Mouse (Mus musculus): ENCODE data around the gene Dagla.
A peak's percentile ranks its signal among the peaks of the same experiment; 100 is the strongest.

Dagla gene

DNA sequence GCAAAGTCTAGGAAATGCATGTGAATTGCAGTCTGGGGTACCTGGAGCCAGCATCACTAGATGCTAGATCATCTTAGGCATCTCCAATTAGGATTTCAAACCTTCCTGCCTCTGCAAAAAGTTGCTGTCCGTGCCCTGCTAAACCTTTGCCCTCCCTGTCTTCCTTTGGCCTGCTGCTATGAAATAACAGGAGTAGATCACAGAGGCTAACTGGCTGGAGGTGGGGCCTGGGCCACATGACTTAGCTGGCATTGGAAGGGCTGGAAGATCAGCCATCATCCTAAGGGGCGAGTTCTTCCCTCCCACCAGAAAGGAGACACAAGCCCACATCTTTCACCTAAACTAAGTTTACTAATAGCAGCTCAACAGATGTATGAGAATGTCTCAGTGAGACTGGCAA, 4.3 kb upstream of the Dagla start:
- DNase-seq (ENCODE audit: extremely low spot score, low read depth, low spot score), result no peak

- no peak for DNase-seq (ENCODE audit: extremely low spot score, low read depth, low spot score)
Measured at GRCm38 (mm10) chr19:10307941-10308340, 3.3 kb upstream of the Dagla start.

GRCm38 (mm10) chr19:10307351-10307750, 2.7 kb upstream of the Dagla start:
- no peak for DNase-seq (ENCODE audit: extremely low spot score, low read depth, low spot score)

- no peak for DNase-seq (ENCODE audit: extremely low spot score, low read depth, low spot score)
Measured at GRCm38 (mm10) chr19:10306521-10307243, 2.0 kb upstream of the Dagla start.

- DNase-seq (ENCODE audit: extremely low spot score, low read depth, low spot score), result no peak
Measured at GRCm38 (mm10) chr19:10305640-10306039, 963 bp upstream of the Dagla start.

DNA sequence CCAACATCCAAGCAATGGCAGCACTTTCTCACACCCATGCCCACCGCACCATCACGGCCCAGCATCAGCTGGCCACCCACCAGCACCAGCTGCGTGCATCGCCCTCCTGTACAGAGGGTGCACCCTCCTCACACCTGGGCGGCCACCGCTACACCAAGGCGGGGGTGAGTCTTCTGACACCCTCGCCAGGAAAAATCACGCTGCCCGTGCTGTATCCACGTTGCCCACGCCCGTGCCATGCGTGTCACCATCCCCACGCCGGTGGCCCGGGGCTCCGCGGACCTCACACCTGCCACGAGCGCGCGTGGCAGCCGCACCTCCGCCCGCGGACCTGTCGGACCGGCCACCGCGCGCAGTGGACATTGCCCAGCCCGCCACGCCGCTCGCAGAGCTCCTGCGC, 282 bp downstream of the Dagla start:
- DNase-seq (ENCODE audit: extremely low spot score, low read depth, low spot score), result no peak

DNA sequence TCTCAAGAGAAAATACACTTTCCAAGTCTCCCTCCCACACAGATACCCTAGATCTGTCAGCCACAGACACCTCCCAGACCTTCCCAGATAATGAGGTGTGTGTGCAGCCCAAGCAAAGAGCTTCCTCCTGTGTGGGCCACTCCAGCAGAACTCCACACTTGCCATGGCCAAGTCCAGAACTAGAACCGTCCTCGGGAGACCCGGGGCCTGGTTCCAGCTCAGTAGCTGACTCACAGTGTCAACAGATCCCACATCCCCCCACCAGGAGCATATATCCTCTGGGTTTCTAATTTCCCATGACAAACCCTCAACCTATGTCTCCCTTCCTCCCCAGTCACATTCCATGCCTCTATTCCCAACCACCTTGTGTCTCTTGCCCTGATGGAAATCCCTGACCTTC, 1.8 kb downstream of the Dagla start:
- no peak for DNase-seq (ENCODE audit: extremely low spot score, low read depth, low spot score)

DNA sequence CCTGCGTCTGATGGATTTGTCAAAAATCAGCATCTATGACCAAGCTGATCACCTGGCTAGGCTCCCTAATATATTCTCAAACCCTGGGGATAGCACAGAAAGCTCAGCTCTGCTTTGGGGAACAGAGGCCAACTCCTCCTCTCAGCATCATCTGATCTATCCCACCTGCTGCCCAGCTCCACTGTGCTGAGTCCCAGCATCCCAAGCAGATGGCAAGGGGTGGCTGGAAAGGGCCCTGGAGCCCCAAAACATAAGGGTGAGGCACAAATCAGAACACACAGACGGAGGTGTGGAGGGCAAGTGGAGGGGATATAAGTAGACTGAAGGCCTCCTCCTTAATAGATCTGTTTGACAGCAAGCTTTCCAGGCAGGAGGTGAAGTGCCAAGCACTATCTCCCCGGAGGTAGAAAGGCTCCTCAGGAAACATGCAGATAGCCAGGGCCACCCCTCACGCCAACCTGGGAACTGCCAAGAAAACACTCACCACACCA, 2.8 kb downstream of the Dagla start:
- no peak for DNase-seq (ENCODE audit: extremely low spot score, low read depth, low spot score)

DNA sequence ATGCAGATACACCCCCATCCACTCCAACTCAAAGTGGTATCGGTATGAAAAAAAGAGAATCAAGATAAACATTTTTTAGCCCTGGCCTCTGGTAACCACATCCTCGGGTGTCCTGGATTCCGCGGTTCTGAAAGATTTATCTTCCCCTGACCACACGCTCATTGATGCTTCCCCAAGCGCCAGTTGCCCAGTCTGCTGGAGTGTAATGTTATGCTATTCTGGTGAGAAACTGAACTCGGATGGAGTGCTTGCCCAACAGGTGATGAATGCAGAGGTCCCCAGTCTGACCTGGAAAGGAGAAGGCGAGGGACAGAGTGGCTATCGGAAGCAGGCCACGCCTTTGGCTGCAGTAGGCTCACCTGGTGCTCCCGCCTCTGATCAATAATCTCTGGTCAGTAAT, 3.4 kb downstream of the Dagla start:
- no peak for DNase-seq (ENCODE audit: extremely low spot score, low read depth, low spot score)

DNA sequence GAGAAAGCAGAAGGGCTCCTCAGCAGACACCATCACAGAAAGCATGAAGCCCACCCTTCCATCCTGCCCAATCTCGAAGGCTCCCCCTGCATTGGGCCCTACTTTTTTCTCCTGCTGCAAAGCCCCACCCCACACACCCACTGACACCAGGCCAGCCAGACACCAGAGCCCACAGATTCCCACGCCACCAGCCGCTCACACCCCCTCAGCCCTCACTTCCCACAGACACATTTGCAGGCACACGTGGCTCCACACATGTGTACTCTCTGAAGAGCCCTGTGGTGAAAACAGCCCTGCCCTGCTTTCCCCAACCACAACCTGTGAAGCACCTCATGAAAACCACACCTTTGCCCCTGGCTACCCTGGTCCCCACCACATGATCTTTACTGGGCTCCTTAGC, 3.9 kb downstream of the Dagla start:
- DNase-seq (ENCODE audit: extremely low spot score, low read depth, low spot score), result no peak

DNA sequence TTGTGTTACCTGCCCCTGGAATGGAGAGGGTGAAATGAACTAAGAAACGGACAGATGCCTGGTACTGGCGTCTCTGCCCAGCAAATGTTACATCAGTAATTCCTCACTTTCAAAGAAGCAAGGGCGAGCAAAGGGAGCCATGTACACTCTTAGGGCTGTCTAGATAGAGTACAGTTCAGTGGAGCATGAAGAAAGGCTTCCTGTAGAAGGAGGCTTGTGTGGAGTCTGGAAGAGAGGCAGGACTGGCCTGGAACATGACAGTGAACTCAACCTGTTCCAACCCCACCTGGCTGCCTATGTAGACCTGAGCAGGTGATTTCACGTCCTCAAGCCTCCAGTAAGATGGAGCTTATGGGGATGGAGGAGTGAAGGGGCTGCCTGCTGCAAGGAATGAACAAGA, 6.4 kb downstream of the Dagla start:
- DNase-seq (ENCODE audit: extremely low spot score, low read depth, low spot score), result no peak

GRCm38 (mm10) chr19:10297041-10297503, 7.6 kb downstream of the Dagla start:
- DNase-seq (ENCODE audit: extremely low spot score, low read depth, low spot score), result no peak

DNA sequence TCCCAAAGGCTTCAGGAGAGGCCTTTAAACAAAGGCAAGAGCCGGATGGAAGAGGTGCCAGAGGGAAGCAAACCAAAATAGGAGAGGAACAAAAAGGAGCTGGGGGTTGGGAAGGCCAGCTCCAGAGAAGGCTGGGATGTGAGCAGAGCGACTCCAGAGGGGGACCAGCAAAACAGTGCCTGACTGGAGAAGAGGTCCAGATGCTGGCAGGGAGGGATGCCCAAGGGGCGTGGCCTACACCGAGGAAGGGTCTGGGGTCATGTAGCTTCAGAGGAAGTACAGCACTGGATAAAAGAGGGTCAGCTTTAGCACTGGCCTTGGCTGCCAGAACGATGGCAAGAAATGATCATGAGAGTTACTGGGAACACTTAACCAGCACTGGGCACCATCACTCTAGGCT, 8.4 kb downstream of the Dagla start:
- no peak for DNase-seq (ENCODE audit: extremely low spot score, low read depth, low spot score)

- peak; percentile 50 for DNase-seq (ENCODE audit: extremely low spot score, low read depth, low spot score)
Measured at GRCm38 (mm10) chr19:10294631-10295562, 9.8 kb downstream of the Dagla start.

DNA sequence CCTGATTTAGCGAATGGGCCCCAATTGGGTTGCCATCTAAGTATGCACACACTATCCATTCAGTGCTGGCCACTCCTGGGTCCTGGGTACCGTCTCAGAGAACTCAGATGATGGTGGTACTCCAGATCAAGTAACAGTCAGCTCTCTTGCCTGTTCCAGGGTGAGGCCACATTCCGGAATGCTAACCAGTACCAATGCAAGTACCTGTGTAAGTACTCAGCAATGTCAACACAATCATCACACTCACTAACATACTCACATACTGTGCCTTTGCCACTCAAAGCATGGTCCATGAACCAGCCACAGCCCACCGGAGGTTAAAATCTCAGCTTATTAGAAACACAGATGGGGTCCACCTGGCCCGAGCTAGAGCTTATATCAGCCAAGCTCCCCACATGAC, 10.7 kb downstream of the Dagla start:
- DNase-seq (ENCODE audit: extremely low spot score, low read depth, low spot score), result no peak

- DNase-seq (ENCODE audit: extremely low spot score, low read depth, low spot score), result no peak
Measured at GRCm38 (mm10) chr19:10291896-10292490, 12.7 kb downstream of the Dagla start.

DNA sequence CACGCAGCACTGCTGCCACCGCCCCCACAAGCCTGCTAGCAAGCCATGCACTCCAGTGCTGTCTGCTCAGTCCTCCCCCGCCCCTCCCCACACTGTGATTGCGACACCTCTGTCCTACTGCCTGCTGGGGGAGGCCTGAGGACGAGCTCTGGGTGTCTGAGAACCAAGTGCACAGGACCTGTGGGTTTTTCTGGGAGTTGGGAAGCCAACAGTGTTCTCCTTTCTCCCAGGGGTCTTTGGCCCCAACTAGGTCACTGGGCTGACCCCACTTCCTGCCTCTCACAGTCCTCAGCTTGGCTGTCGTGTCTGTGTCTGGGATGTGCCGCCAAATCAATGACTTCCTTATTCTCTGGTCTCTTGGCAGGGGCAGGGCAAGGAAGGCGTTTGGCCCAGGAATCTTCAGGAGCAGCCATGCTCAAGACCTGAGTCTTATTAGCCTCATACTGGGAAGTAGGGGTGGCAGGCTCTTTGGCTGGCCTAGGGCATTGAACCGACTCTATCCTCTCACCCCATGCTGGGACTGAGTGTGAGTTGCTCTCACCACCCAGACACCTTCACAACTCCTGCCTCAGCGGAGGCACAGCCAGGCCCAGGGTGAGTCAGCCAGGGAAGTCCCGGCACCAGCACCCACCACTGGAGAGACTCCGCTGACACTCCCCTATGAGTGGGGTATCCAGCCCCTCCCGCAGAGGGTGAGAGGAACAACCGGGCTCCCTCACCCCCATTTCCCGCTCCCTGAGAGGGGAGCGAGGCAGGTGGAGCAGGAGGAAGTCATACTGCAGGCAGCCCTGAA, 14.3 kb downstream of the Dagla start:
- DNase-seq (ENCODE audit: extremely low spot score, low read depth, low spot score), result no peak

DNA sequence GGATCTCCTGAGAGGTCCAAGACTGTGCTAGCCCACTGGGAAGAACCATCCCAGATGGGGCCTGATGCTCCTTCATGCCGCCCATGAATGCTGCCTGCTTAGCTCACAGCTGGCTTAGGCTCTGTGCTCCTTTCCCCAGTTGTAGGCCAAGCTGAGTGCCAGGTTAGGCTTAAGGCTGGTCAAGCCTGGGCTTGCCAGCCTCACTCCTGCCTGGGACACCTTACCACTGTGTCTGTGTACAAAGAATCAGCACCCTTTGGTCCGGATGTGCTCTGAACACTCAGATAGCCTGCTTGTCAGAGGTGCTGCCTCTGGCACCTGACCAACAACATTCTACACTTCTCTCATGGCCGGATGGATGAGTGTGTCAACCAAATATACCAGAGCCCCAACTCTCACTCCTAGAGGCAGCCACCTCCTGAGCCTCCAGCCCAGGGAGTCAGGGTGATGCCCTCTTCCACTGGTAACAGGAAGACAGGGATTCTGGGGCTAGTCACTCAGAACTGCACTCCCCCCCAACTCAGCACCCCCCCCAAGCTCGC, 15.0 kb downstream of the Dagla start:
- no peak for DNase-seq (ENCODE audit: extremely low spot score, low read depth, low spot score)

DNA sequence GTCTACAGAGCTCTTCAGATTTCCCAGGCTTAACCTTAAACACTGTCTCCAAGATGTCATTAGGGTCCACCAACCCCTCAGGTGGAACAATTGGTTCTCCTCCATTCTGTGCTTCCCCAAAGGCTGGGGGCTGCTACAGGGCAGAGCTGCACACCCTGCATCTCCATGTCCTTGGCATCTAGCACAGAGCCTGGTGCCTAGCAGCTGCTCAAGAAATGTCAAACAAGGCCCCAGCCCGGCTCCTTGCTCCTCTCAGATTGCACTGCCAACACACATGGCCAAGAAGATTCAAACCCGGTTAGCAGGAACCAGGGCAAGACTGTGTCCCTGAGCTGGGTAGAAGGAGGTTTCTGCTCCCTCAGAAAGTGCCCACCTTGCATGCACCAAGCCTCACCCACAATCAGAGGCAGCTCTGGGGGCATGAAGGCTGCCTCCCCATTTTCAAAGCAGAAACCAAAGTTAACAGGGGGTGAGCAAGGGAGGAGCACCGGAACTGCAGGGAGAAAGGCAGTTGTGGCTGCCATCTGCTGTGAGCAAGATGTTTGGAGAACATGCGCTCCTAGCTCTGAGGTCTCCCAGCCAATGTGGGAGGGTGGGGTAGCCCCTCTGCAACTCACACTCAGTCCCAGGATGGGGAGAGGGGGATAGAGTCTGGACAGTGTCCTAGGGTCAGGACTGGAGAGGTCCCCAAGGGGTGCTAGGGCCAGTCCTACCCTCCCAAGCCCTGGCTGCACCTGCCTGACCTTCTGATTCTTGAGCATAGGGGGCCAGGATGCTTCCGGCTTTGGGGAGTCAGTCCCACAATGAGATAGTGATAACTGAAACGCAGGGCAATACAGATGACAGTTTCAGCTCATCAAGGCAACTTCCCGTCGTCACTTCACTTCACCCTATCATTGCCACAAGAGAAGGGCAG, 16.3 kb downstream of the Dagla start:
- DNase-seq (ENCODE audit: extremely low spot score, low read depth, low spot score), result no peak

Data from hindlimb bud, embryonic 11.5 days (tissue).